Mouse (Mus musculus) testis, adult 2 months (tissue): ENCODE results near the gene Tnk1.

Source experiments
- CTCF ChIP-seq: fragments of 200-500 bp; IDR thresholded peaks from 2 replicates; pipeline ENCODE4 v1.5.1; 2012; ENCODE audit warnings: low read depth, mild to moderate bottlenecking, inconsistent platforms, low read length, moderate library complexity; ENCODE audit not compliant: control insufficient read depth, insufficient read depth, insufficient replicate concordance
- POLR2A ChIP-seq: fragments of 200-500 bp; IDR thresholded peaks from 2 replicates; pipeline ENCODE4 v1.6.1; 2012; ENCODE audit warnings: low read depth, mild to moderate bottlenecking, inconsistent platforms, low read length, moderate library complexity; ENCODE audit not compliant: control insufficient read depth

DNA sequence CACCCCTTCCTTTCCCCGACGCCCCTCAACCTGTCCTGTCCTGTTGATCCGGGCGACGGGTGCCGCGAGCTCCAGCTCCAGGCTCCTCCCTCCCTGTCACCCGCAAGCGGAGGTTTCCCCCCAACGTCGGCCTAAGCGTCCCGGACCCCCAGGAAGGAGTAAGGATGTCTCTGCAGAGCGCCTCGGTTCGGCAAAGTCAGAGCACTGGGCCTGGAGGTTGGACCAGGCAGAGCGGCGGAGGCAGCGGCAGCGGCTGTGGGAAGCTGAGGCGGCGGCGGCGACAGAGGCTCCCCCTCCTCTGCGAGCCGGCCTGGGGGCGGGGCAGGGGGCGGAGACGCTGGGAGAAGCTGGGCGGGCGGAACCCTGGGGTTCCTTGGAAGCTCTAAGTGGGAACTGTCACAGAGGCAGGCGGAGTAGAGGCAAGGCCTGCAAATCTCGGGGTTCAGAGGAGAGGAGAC lies 55.9 kb downstream of the Tnk1 start:
- no peak for TF ChIP-seq CTCF
- TF ChIP-seq POLR2A: no peak
